Comparison of ENCODE assay signal across 7 mouse cellular contexts in the genomic region with DNA sequence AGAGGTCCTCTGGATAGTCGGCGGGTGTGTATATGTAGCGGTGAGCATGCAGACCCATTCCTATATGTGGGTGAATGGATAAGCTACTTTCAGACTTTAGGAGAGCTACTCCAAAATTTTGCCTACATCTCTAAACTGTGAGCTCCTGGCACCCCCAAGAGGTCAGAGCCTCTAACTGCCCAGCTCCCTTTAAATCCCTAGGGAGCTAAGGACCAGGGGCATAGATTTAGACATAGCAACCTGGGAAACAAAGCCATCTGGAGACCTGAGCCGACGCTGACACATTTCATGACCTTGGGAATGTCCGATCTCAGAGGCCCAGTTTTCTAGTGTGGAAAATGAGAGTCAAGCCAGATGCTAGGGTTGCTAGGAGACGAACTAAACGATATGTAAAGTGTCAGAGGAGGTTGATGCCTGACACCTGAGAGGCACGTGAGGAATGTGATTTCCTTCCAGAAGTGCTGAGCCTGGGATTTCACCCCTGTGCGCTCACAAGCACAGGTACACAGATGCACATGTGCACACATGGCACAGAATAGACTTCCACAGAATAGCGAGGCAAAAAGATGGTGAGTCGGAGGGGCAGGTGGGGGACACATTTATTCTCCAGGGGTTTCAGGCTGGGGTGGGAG. TPM values are rescaled to one million over a fixed set of nuclear protein-coding genes. Genes with fewer than 3 reads are reported as not detected.
DNase-seq lines count a peak whose midpoint lies in the region; ATAC-seq lines count a peak whose summit lies in the region.

No protein-coding gene starts in this region.

- no peaks in the 10 kb centered on the region for H3K27me3 ChIP-seq in kidney, embryonic 15.5 days
- H3K27me3 ChIP-seq in lung, embryonic 15.5 days, result no peaks in the 10 kb centered on the region

- H3K9ac ChIP-seq in kidney, embryonic 15.5 days, result no peak overlapping the region
- H3K9ac ChIP-seq in lung, embryonic 15.5 days, result no peak overlapping the region

- H3K4me1 ChIP-seq in kidney, embryonic 15.5 days, result peaks cover 11% of the 10 kb centered on the region; the same call in 1 of the 2 replicates
- peaks cover 24% of the 10 kb centered on the region for H3K4me1 ChIP-seq in lung, embryonic 15.5 days

- DNase-seq in ovary, postnatal 36 days (ENCODE audit: low spot score), result peak; percentile 28
- DNase-seq in ovary, postnatal 10 days (ENCODE audit: low spot score), result no peak
- DNase-seq in brain, adult 2 months (ENCODE audit: low read depth, low spot score), result peak; percentile 58
- DNase-seq in forelimb bud, embryonic 11.5 days (ENCODE audit: low read depth, low spot score), result peak; percentile 88
- DNase-seq in spleen, adult 18-20 months, result no peak

- no peaks in the 10 kb centered on the region for H3K9me3 ChIP-seq in kidney, embryonic 15.5 days (replicated peaks)
- no peaks in the 10 kb centered on the region for H3K9me3 ChIP-seq in lung, embryonic 15.5 days

- WGBS in kidney, embryonic 15.5 days, result 44% methylated on average over 12 of the region's 12 CpGs
- WGBS in lung, embryonic 15.5 days, result 24% methylated on average over 12 of the region's 12 CpGs

- no peak overlapping the region for H3K4me3 ChIP-seq in kidney, embryonic 15.5 days (replicated peaks)
- H3K4me3 ChIP-seq in lung, embryonic 15.5 days, result no peak overlapping the region

- 0 out of 2 replicates have a peak, but pooled peaks have one; percentile 46 for ATAC-seq in kidney, embryonic 15.5 days (replicated peaks; ENCODE audit: low FRiP score)
- ATAC-seq in lung, embryonic 15.5 days (ENCODE audit: borderline replicate concordance, extremely low read depth, low FRiP score, low TSS enrichment), result peak; percentile 46; the same call in 1 of the 2 replicates

- H3K36me3 ChIP-seq in kidney, embryonic 15.5 days, result no peaks in the 10 kb centered on the region
- no peaks in the 10 kb centered on the region for H3K36me3 ChIP-seq in lung, embryonic 15.5 days

- no peak overlapping the region for H3K27ac ChIP-seq in kidney, embryonic 15.5 days
- no peak overlapping the region for H3K27ac ChIP-seq in lung, embryonic 15.5 days

- H3K4me2 ChIP-seq in kidney, embryonic 15.5 days, result no peak overlapping the region
- H3K4me2 ChIP-seq in lung, embryonic 15.5 days, result no peak overlapping the region

RNA-seq across cellular contexts. Expression of gene Tmem270, which starts 5.4 kb away (rescaled TPM):
- not detected in 2 replicates for polyA plus RNA-seq in kidney, embryonic 15.5 days (2015; fragmentation: Nextera tagmentation; extraction: Ambion mirVana)
- polyA plus RNA-seq in lung, embryonic 15.5 days (2015; fragmentation: Nextera tagmentation; extraction: Ambion mirVana), result not detected in 2 replicates

RNA-seq across cellular contexts. Expression of gene Cldn13, which starts 14.2 kb away (rescaled TPM):
- 2.0 and 5.1 TPM in 2 replicates for polyA plus RNA-seq in kidney, embryonic 15.5 days (2015; fragmentation: Nextera tagmentation; extraction: Ambion mirVana)
- polyA plus RNA-seq in lung, embryonic 15.5 days (2015; fragmentation: Nextera tagmentation; extraction: Ambion mirVana), result 0.65 and 1.6 TPM in 2 replicates

RNA-seq across cellular contexts. Expression of gene Mettl27, which starts 31.0 kb away (rescaled TPM):
- 23.3 and 26.1 TPM in 2 replicates for polyA plus RNA-seq in kidney, embryonic 15.5 days (2015; fragmentation: Nextera tagmentation; extraction: Ambion mirVana)
- polyA plus RNA-seq in lung, embryonic 15.5 days (2015; fragmentation: Nextera tagmentation; extraction: Ambion mirVana), result 24.7 TPM in 2 replicates

RNA-seq across cellular contexts. Expression of gene Cldn4, which starts 45.6 kb away (rescaled TPM):
- polyA plus RNA-seq in kidney, embryonic 15.5 days (2015; fragmentation: Nextera tagmentation; extraction: Ambion mirVana), result 39.3 and 45.6 TPM in 2 replicates
- 31.7 and 34.3 TPM in 2 replicates for polyA plus RNA-seq in lung, embryonic 15.5 days (2015; fragmentation: Nextera tagmentation; extraction: Ambion mirVana)

Comparison
In these comparisons a context has a peak if more than half of its experiments do, and no peak if none do; other contexts are left out.
1. DNase-seq: peak in ovary, postnatal 36 days (single experiment), brain, adult 2 months (single experiment) and forelimb bud, embryonic 11.5 days (single experiment); none in ovary, postnatal 10 days (single experiment) and spleen, adult 18-20 months (0 of 2).